Mouse (Mus musculus) liver, adult (tissue): Measurements from ENCODE around the gene Scamp4.
"Not testable (repeated sequence)": the region's sequence is repeated elsewhere in the genome, so short reads cannot be mapped to it uniquely, and the experiment has no call there.

Experiments
- GATA4 ChIP-seq: IDR thresholded peaks from 2 replicates; pipeline ENCODE4 v1.6.1; 2014; ENCODE audit warnings: mild to moderate bottlenecking, low read length; ENCODE audit not compliant: insufficient replicate concordance

Gene Scamp4

DNA sequence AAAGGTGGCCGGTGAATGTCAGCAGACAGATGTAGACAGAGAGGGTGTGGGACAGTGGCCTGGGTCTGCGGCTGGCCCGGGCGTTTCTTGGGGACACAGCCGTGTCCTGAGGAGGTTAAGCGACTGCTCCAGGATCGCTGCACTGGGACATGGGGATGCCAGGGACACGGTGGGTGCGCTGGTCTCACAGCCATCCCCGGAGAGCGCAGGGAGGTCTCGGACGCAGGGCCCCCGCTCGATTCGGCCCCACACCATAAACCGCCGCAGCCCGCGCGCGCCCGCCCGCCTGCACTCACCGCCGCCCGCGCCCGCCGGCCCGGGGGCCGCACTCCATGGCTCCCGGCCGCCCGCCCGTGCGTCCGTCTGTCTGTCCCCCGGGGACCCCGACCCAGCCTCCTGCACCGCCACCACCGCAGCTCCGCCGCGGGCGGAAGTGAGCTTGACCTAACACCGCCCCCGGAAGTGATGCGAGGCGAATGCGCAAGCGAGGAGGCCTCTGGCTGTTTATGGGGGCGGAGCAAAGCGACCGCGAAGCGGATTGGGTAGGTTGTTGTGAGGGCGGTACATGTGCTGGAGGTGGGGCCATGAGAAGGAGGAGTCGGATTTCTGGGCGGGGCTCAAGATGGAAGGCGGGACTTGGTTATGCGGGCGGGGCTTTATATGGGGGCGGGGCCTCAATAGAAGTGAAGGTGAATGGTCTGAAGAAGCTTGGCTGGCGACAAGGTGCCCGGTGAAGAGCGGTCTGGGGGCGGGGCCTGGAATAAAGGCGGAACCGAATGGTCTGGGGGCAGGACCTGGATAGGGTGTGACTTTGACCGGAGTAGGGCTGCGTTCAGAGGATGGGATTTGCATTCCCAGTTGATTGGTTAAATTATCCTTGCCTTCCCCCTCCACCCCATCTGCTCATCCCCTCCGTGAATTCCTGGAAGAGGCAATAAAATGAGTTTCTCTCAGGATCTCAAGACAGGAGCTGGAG lies 12.5 kb upstream of the Scamp4 start, which contains the start of gene Abhd17a:
TSS of gene Abhd17a (minus strand) at position 463 of the 976 bp plus-strand sequence.
- no peak; the same call in 1 of the 2 replicates for TF ChIP-seq GATA4

DNA sequence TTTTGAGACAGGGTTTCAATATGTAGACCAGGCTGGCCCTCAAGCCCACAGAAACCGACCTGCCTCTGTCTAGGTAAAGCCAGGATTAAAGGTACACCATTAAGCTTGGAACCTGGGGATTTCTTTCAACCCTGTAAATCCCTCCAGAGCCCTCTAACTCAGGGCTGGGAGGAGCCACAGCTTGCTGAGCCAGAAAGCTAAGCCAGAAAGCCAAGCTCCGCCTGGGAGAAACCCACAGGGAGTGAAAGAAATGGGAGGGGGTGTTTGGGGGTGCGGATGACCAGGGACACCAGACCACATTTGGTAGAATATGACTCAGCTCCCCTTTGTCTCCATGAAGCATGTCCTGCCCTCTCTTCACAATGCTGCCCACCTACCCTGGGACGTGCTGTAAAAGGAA lies 6.4 kb upstream of the Scamp4 start:
- TF ChIP-seq GATA4 = no peak

DNA sequence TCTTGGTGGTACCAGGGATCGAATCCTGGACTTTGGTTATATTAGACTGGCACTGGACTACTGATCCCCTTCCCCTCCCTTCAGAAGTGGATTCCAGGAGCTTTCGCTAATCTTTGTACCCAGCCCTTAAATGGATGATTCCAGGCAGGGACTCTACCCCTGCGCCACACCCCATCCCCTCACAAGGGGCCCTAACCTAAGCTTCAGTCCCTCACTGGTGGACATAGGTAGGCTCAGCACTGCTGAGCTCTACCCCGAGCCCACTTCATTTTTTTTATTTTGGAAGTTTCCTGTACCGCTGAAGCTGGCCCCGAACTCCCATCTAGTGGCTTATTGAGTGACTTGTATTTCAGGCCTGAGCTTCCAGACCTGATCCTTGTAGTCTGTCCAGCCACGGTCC lies 692 bp downstream of the Scamp4 start:
- no peak for TF ChIP-seq GATA4

DNA sequence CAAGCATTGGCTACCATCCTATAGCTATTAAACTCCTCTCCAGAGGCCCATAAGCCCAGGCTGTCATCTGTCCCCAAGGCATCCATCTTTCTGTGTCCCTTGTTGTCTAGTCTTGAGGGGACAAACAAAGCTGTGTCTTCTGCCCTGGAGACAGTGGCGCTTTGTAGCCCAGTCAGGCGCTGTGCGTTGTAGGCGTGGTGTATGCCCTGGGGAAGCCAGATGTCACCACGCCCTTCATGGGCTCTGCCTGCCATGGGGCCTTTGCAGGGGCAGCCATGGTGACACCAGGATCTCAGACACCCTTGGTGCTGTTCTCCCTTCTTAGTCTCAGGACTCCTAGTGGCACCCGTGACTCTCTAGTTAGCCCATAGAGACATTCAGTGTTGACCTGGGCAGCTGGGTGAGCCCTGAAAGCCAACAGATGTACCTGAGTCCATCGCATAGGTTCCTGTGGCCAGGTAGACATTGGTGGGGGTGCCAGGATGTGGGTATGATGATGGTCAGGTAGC lies 1.4 kb downstream of the Scamp4 start:
- TF ChIP-seq GATA4 = no peak

DNA sequence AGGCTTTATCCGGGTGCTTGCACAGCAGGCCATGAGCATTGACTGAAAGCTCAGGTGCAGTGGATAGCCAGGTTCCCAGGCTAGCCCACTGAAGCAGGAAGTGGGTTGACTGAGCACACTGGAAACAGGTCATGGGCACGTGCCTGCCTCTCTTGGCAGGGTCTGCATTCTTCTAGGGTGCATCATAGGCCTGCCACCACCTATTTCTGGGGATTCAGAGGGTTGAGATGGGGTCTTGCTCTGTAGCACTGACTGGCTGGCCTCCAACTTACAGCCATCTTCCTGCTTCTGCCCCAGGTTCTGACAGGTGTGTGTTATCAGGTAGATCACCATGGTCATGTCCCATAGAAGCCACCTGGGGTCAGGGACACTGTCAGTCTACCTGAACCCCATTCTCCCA lies 2.3 kb downstream of the Scamp4 start:
- no peak for TF ChIP-seq GATA4

DNA sequence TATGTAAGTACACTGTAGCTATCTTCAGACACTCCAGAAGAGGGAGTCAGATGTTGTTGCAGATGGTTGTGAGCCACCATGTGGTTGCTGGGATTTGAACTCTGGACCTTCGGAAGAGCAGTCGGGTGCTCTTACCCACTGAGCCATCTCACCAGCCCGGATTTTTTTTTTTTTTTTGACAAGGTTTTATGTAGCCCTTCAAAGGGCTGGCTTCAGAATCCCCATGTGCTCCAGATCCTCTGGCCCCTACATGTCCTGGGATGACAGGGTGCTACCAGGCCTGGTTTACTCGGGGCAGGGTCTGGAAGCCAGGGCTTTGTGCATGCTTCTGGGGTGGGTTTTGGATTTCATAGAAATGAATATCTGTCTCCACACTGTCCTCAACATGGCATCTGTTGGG lies 3.0 kb downstream of the Scamp4 start, which contains the start of gene Gm49322:
TSS of gene Gm49322 (plus strand) at position 301 of the 400 bp plus-strand sequence.
- TF ChIP-seq GATA4 = not testable (repeated sequence)

DNA sequence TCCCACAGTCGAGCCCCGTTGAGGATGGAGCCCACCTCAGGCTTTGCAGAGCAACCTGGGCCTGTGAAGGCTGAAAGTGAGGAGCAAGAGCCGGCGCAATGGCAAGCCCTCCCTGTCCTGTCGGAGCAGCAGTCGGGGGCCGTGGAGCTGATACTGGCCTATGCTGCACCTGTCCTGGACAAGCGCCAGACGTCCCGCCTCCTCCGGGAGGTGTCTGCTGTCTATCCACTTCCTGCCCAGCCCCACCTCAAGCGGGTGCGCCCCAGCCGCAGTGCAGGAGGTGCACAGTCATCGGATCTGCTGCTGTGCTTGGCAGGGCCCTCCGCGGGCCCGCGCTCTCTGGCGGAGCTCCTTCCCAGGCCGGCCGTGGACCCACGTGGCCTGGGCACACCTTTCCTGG lies 3.6 kb downstream of the Scamp4 start:
- no peak for TF ChIP-seq GATA4

DNA sequence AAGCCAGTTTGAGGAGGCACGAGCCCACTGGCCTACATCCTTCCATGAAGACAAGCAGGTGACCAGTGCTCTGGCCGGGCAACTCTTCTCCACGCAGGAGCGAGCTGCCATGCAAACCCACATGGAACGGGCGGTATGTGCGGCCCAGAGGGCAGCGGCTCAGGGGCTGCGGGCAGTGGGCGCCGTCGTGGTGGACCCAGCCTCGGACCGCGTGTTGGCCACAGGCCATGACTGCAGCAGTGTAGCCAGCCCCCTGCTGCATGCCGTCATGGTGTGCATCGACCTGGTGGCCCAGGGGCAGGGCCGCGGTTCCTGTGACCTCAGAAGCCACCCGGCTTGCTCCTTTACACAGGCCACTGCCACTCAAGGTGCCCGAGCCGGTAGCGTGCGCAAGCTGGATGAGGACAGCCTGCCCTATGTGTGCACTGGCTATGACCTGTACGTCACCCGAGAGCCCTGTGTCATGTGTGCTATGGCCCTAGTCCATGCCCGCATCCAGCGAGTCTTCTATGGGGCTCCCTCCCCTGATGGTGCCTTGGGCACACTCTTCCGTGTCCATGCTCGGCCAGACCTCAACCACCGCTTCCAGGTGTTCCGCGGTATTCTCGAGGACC lies 4.2 kb downstream of the Scamp4 start:
- no peak for TF ChIP-seq GATA4

DNA sequence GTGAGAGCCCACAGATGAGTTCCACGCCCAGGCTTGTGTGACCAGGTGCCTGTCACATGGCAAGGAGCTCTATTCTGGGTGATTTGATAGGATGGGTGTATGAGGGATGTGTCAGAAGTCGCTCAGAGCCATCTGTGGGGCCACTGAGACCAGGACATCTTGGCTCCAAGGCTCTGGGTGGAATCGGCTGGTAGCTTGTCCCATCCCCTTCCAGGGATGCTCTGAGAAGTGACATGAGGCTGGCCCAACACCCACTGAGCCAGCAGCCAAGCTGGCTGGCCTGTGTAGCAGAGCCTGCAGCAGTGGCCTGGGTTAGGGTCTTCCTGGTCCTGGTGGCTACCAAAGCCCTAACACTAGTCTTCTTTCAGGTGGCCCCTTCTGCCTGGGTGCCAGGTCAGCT lies 5.8 kb downstream of the Scamp4 start:
- TF ChIP-seq GATA4 = no peak

DNA sequence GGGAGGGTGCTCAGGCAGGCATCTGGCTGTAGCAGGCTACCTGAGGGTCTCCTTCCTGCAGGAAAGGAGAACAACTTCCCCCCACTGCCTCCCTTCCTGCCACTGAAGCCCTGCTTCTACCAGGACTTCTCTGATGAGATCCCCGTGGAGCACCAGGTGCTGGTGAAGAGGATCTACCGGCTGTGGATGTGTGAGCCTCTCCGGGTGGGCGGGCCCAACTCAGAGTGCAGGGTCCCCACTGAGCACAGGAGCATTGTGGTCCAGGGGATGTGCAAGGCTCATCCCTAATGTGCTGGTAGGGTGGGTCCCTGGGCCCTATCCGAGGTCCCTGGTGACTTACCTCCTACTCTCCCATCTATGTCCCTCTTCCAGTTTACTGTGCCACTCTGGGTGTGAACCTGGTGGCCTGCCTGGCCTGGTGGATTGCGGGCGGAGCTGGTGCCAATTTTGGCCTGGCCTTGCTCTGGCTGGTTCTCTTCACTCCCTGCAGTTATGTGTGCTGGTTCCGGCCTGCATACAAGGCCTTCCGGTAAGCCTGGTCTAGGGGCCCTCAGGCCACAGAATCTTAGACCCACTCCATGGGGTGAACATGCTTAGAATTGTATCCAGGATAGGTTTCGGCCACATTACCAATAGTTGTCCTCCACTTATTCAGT lies 6.7 kb downstream of the Scamp4 start:
- no peak for TF ChIP-seq GATA4

DNA sequence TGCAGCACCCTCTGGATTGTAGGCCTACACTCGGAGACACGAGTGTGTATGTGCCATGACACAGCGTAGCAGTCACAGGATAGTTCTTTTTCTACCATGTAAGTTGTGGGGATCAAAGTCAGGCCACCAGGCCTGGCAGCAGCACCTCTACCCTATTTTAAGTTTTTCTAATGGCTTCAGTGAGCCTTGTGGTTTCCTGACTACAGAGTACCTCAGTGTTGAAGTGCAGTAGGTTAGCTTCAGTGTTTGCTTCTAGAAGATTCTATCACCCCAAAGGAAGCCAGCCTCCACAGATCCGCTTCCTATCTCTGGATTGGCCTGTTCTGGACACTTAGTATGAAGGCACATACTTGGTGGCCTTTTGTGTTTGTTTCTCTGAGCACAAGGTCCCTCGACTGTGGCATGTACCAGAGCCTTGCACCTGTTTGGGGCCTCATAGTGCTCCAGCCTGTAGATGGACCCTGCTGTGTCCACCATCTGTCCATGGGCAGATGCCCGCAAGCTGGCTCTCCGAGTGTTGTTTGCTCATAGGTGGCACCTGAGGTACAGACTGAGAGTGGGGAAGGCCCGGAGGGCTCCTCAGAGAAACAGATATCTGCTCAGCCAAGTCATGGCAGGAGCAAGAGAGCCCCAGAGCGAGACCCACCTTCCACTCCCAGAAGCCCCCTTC lies 7.6 kb downstream of the Scamp4 start:
- no peak for TF ChIP-seq GATA4

DNA sequence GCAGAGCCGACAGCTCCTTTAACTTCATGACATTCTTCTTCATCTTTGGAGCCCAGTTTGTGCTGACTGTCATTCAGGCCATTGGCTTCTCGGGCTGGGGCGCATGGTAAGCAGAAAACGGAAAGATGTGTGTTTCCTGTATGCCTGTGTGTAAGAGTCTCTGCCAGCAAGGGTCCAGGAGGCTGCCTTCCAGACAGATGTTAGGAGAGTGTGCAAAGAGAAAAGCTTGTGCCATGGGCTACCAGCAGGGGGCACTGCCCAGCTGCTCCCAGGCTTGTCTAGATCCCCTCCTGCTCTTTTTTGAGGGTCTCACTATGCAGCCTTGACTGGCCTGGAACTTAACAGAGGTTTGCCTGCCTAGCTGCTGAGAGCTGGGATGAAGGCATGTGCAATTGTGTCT lies 8.4 kb downstream of the Scamp4 start:
- TF ChIP-seq GATA4 = no peak

DNA sequence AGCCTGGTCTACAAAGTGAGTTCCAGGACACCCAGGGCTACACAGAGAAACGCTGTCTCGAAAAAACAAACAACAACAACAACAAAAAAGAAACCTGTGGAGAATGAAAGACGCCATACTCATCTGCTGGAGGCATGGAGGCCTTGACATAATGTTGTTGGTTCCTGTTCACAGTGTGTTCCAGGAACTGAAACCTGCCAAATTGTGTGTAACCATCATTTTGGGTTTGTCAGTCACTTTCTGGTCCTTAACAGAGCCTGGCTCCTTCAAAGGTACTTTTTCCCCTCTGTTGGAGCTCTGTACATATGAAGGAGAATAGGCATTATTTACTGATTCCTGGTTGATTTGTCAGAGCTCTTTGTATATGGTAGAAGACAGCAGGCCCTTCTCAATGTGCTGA lies 9.2 kb downstream of the Scamp4 start:
- TF ChIP-seq GATA4 = no peak

DNA sequence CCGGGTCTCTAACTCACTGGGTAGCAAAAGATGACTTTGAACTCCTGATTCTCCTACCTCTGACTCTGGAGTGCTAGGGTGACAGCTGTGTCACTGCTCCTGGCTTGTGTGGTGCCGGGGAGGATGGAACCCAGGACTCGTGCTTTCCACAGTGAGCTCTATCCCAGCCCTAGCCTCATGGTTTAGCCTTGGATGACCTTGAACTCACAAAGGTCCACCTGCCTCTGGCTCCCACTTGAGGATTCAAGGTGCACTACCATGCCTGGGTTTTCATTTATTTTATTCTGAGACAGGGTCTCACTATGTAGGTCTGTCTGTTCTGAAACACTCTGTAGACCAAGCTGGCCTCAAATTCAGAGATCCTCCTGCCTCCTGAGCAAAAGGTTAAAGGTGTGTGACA lies 11.1 kb downstream of the Scamp4 start:
- TF ChIP-seq GATA4 = no peak

DNA sequence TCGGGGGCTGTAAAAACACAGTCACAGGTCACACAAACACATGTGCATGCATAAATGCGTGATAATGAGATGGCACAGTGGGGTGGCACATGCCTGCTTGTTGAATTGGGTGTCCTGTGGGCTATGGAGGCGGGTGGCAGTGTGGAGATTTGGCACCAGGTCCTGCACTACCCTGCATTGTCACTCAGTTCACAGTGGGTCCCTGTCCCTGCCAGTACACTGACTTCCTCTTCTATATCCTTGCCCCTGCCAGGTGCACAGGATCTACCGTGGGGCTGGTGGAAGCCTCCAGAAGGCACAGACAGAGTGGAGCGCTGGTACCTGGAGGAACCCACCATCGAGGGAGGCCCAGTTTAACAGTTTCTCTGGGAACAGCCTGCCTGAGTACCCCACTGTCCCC lies 11.7 kb downstream of the Scamp4 start:
- TF ChIP-seq GATA4 = no peak

DNA sequence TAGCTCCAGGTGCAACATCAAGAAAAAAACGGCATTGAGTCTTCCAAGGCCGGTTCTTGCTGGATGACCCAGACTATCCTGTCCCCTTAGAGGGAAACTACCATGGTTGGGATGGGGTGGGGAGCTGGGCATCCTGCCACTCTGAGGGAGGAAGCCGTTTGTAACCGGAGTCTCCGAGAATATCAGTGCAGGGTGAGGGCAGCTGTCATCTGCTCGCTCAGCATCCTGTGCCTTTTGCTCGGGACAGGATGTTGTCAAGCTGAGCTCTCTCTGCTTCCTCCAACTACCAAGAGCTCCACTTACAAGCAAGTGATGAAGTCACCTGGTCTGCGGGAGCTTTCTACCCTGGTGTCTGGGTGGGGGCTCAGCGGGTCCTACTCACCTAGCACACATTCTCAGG lies 15.5 kb downstream of the Scamp4 start:
- peak; percentile 59; the same call in 1 of the 2 replicates for TF ChIP-seq GATA4
